Mouse (Mus musculus): ENCODE measurements around the gene Stard9. TPM values are rescaled to one million over a fixed set of nuclear protein-coding genes. Genes with fewer than 3 reads are reported as not detected.
A peak's percentile ranks its signal among the peaks of the same experiment; 100 is the strongest.

The Stard9 gene
- polyA plus RNA-seq, 1 experiment from 2014 or later: 6.4 TPM

DNA sequence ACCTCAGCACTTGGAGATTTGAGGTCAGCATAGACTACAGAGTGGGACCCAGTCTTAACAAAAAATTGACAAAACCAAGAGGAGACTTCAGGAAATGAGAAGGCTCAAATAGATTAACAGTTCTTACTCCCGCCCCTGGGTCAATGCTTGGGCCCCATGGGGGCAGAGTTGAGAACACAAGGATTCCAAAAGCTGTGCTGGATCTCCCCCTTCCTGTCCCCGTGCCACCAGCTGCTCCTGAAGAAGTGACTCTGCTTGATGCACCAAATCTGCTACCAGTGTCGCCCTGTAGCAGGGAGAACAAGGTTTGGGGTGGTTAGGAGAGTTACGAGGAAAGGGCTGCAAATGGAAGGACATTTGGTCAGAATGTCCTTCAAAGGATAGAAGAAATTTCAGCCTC lies 94.7 kb downstream of the Stard9 start:
- DNase-seq (ENCODE audit: low spot score) (no peak), ATAC-seq (ENCODE audit: low FRiP score) (no peak)
- 0 out of 2 replicates have a peak, but pooled peaks cover 14% of the 10 kb centered on the region for H3K36me3 ChIP-seq (ENCODE audit: control insufficient read depth, insufficient read depth, low read length)
- H3K9me3 ChIP-seq (ENCODE audit: control insufficient read depth, low read length): no peaks in the 10 kb centered on the region
- no peak overlapping the region for H3K4me3 ChIP-seq (ENCODE audit: low read depth, low read length)
- no peak overlapping the region for H3K27ac ChIP-seq (ENCODE audit: low read depth, low read length)
- H3K9ac ChIP-seq (ENCODE audit: low read depth, low read length): no peak overlapping the region
- H3K4me1 ChIP-seq (replicated peaks; ENCODE audit: control insufficient read depth, insufficient read depth, low read length): 0 out of 2 replicates have a peak, but pooled peaks cover under 1% of the 10 kb centered on the region
- H3K27me3 ChIP-seq (ENCODE audit: control insufficient read depth, insufficient read depth, low read length): no peaks in the 10 kb centered on the region
- 81% methylated on average over 4 of the region's 4 CpGs for WGBS
- H3K4me2 ChIP-seq (replicated peaks; ENCODE audit: low read depth, low read length): no peak overlapping the region

DNA sequence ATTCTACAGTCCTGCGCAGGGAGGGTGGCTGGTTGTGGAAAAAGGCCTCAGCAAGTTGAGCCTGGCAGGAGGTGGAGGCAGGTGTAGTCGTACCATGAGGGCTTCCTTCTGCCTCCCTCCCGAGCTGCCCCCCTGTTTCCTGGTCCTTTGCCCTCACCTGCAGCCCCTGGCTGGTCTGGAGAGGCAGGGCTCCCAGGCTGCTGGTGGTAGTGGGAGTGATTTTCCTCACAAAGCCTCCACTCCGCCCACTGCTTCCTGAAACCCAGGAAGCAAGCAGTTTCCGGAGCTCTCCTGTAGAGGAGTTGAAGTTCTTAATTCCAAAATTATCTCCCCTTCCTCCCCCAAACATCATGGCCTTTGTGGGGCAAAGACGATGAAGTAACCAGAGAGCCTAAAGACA lies 95.3 kb downstream of the Stard9 start:
- Histone ChIP-seq H3K4me3 (ENCODE audit: low read depth, low read length) (no peak overlapping the region), H3K27me3 (ENCODE audit: control insufficient read depth, insufficient read depth, low read length) (no peaks in the 10 kb centered on the region), H3K36me3 (ENCODE audit: control insufficient read depth, insufficient read depth, low read length) (0 out of 2 replicates have a peak, but pooled peaks cover 14% of the 10 kb centered on the region), H3K27ac (ENCODE audit: low read depth, low read length) (no peak overlapping the region), H3K4me2 (replicated peaks; ENCODE audit: low read depth, low read length) (no peak overlapping the region), H3K9me3 (ENCODE audit: control insufficient read depth, low read length) (no peaks in the 10 kb centered on the region), H3K4me1 (replicated peaks; ENCODE audit: control insufficient read depth, insufficient read depth, low read length) (0 out of 2 replicates have a peak, but pooled peaks cover 2% of the 10 kb centered on the region), H3K9ac (ENCODE audit: low read depth, low read length) (no peak overlapping the region)
- ATAC-seq (ENCODE audit: low FRiP score): no peak
- DNase-seq (ENCODE audit: low spot score): no peak
- WGBS: 87% methylated on average over 6 of the region's 6 CpGs

DNA sequence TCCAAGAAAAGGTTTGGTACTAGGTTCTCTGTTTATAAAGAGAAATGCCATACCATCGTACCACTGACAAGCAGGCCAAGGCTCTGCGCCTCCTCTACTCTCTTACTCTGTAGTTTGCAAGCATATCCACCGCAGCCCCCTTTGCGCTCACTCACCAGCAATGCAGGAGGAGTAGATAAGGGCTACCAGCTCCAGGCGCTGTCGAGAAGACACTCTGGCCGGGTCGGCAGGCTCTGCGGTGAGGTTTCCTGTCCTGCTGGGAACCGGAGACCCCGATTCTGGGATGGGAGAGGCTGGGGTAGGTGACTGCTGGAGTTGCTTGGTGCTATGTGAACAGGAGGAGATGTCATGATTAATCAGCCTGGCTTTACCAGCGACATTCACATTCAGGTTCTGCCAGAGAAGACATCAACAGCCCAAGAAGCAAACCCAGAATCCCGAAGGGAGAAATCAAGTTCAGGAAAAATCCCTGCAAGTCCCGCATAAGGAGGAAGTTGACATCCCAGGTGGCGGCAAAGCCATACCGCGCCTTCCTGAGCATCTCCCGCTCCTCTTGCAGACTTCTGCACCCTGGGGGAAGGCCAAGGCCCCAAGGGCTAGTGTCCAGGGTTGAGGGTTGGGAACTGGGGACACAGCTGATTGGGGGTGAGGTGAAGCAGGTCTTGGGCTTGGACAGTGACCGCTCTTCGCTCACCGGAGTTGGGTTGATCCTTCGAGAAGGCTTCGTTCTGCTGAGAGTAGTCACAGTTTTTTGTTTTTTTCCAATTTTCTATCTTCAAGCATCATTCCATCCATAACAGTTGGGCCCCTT lies 101.1 kb downstream of the Stard9 start:
- Histone ChIP-seq H3K4me2 (replicated peaks; ENCODE audit: low read depth, low read length) (peak overlapping the region; percentile 94), H3K4me1 (replicated peaks; ENCODE audit: control insufficient read depth, insufficient read depth, low read length) (peaks cover 4% of the 10 kb centered on the region; the same call in 1 of the 2 replicates), H3K9me3 (ENCODE audit: control insufficient read depth, low read length) (no peaks in the 10 kb centered on the region), H3K27me3 (ENCODE audit: control insufficient read depth, insufficient read depth, low read length) (no peaks in the 10 kb centered on the region), H3K27ac (ENCODE audit: low read depth, low read length) (no peak overlapping the region), H3K9ac (ENCODE audit: low read depth, low read length) (peak overlapping the region; percentile 91), H3K36me3 (ENCODE audit: control insufficient read depth, insufficient read depth, low read length) (0 out of 2 replicates have a peak, but pooled peaks cover under 1% of the 10 kb centered on the region), H3K4me3 (ENCODE audit: low read depth, low read length) (peak overlapping the region; percentile 96)
- WGBS: 10% methylated on average over 23 of the region's 23 CpGs
- ATAC-seq (ENCODE audit: low FRiP score) (no peak), DNase-seq (ENCODE audit: low spot score) (peak; percentile 27)

DNA sequence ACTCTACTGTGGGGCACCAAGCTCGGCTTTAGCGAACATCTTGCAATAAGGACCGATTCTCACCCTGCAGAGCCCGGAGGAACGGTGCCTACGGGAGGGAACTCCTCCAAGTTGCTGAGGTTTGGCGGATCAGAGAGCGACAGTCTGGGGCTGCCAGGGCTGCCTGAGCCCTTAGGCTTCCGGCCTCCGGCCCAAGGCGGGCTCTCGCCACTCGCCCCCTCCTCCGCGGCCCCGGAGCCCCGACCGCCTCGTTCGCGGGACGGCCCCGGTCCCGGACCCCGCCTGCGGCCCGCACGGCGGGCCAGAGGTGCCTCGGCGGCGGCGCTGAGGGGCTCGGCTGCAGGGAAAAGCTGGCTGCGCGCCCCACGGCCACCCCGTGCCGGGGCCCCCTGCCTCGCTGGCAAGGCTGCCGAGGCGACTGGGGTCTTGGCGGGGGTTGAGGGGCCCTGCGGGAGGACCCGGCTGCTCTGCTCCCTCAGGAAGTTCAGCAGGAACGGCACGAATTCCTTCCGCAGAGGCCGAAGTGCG lies 101.8 kb downstream of the Stard9 start:
- Histone ChIP-seq H3K4me3 (ENCODE audit: low read depth, low read length) (peak overlapping the region; percentile 96), H3K9ac (ENCODE audit: low read depth, low read length) (peak overlapping the region; percentile 91), H3K27me3 (ENCODE audit: control insufficient read depth, insufficient read depth, low read length) (no peaks in the 10 kb centered on the region), H3K4me1 (replicated peaks; ENCODE audit: control insufficient read depth, insufficient read depth, low read length) (peaks cover 4% of the 10 kb centered on the region; the same call in 1 of the 2 replicates), H3K36me3 (ENCODE audit: control insufficient read depth, insufficient read depth, low read length) (no peaks in the 10 kb centered on the region), H3K9me3 (ENCODE audit: control insufficient read depth, low read length) (no peaks in the 10 kb centered on the region), H3K4me2 (replicated peaks; ENCODE audit: low read depth, low read length) (peak overlapping the region; percentile 94), H3K27ac (ENCODE audit: low read depth, low read length) (peak overlapping the region; percentile 92)
- DNase-seq (ENCODE audit: low spot score): peak; percentile 47
- WGBS: 0% methylated on average over 41 of the region's 50 CpGs
- ATAC-seq (ENCODE audit: low FRiP score): peak; percentile 46

DNA sequence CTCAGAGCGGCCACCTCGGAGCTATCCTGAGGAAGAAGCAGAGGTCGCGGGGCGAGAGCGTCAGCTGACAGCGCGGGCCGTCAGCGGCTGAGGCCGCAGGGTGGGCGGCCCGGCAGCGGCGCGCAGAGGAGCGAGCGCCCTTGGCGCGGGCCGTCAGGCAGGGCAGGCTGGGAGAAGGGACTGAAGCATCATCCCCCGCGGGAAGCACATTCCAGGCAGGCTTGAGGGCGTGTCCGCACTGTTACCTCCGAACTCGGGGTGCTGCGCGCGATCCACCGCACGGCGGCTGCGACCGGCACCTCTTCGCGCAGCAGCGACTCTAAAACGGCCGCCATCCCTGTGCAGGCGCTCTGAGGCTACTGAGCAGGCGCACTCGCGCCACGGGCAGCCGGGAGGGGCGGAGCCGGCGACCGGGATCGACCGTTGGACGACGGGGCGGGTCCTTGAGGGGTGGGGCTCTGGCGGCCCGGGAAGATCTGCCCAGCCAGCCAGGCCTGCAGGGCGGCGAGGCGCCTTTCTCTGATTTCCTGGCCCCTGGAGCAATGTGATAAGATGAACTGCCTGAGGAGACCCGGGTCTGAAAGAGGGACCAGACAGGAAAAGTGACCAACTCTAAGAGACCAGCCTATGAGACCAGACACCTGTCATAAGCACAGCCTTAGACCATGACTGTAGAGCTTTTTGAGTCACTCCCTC lies 102.4 kb downstream of the Stard9 start:
- Histone ChIP-seq H3K9me3 (ENCODE audit: control insufficient read depth, low read length) (no peaks in the 10 kb centered on the region), H3K4me2 (replicated peaks; ENCODE audit: low read depth, low read length) (peak overlapping the region; percentile 94), H3K4me3 (ENCODE audit: low read depth, low read length) (peak overlapping the region; percentile 96), H3K27ac (ENCODE audit: low read depth, low read length) (peak overlapping the region; percentile 92), H3K4me1 (replicated peaks; ENCODE audit: control insufficient read depth, insufficient read depth, low read length) (peaks cover 4% of the 10 kb centered on the region; the same call in 1 of the 2 replicates), H3K27me3 (ENCODE audit: control insufficient read depth, insufficient read depth, low read length) (no peaks in the 10 kb centered on the region), H3K9ac (ENCODE audit: low read depth, low read length) (peak overlapping the region; percentile 91), H3K36me3 (ENCODE audit: control insufficient read depth, insufficient read depth, low read length) (no peaks in the 10 kb centered on the region)
- under 1% methylated on average over 56 of the region's 61 CpGs for WGBS
- ATAC-seq (ENCODE audit: low FRiP score): peak; percentile 98
- DNase-seq (ENCODE audit: low spot score): peak; percentile 95

DNA sequence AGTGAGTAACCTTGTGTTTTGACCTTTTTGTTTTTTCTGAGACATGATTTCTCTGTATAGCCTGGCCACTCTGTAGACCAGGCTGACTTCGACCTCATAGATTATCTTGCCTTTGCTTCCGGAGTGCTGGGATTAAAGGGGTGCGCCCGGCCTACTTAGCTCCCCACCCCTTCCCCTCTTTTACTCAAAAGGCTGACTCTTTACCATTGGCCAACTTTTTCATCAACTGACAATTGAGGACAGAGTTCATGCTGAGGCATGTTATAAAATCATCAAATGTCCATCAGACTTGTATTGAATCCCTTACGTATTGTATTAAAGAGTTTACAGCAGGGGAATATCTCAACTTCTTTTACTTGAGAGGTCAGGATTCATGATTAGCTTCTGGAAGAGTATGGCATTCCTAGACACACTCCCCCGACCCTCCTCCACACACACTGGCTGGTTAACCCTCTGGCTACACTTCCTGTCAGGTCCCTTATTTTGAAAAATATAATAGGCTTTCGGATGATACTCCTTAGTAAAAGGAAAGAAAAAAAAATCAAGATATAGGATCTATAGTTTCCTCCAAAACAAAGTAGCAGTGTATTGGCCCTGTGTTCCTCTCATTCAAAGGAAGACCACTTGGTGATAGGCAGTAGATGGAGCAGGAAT lies 103.1 kb downstream of the Stard9 start:
- H3K9ac ChIP-seq (ENCODE audit: low read depth, low read length): peak overlapping the region; percentile 53
- H3K36me3 ChIP-seq (ENCODE audit: control insufficient read depth, insufficient read depth, low read length): no peaks in the 10 kb centered on the region
- H3K27me3 ChIP-seq (ENCODE audit: control insufficient read depth, insufficient read depth, low read length): no peaks in the 10 kb centered on the region
- peak overlapping the region; percentile 94 for H3K4me2 ChIP-seq (replicated peaks; ENCODE audit: low read depth, low read length)
- H3K27ac ChIP-seq (ENCODE audit: low read depth, low read length): peak overlapping the region; percentile 92
- peak overlapping the region; percentile 96 for H3K4me3 ChIP-seq (ENCODE audit: low read depth, low read length)
- no peaks in the 10 kb centered on the region for H3K9me3 ChIP-seq (ENCODE audit: control insufficient read depth, low read length)
- peak; percentile 41; the same call in 1 of the 2 replicates for ATAC-seq (ENCODE audit: low FRiP score)
- H3K4me1 ChIP-seq (replicated peaks; ENCODE audit: control insufficient read depth, insufficient read depth, low read length): peaks cover 4% of the 10 kb centered on the region; the same call in 1 of the 2 replicates
- DNase-seq (ENCODE audit: low spot score): no peak
- 45% methylated on average over 7 of the region's 7 CpGs for WGBS

DNA sequence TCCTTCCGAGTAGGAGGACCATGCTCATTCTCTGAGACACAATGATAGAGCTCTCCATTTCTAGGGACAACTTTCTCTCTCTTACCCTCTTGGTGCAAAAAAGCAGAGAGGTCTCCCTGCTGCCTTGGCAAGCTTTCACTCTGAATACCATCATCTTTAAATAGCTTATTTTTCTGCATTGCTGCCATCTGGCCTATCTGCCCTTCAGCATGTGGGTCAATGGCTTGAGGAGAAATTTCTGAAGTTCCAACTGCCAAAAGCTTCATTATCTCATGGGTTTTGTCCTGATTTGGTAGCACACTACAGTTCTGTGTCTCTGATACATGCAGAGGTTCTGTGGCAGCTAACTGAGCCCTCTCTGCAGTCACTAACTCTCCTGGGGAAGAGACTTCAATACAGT lies 116.6 kb downstream of the Stard9 start:
- H3K36me3 ChIP-seq (ENCODE audit: control insufficient read depth, insufficient read depth, low read length): peaks cover 4% of the 10 kb centered on the region; the same call in 1 of the 2 replicates
- H3K27ac ChIP-seq (ENCODE audit: low read depth, low read length): no peak overlapping the region
- H3K4me2 ChIP-seq (replicated peaks; ENCODE audit: low read depth, low read length): no peak overlapping the region
- DNase-seq (ENCODE audit: low spot score) (no peak), ATAC-seq (ENCODE audit: low FRiP score) (no peak)
- 94% methylated on average over 1 of the region's 1 CpGs for WGBS
- H3K9ac ChIP-seq (ENCODE audit: low read depth, low read length): no peak overlapping the region
- no peak overlapping the region for H3K4me3 ChIP-seq (ENCODE audit: low read depth, low read length)
- H3K27me3 ChIP-seq (ENCODE audit: control insufficient read depth, insufficient read depth, low read length): no peaks in the 10 kb centered on the region
- H3K4me1 ChIP-seq (replicated peaks; ENCODE audit: control insufficient read depth, insufficient read depth, low read length): no peaks in the 10 kb centered on the region
- H3K9me3 ChIP-seq (ENCODE audit: control insufficient read depth, low read length): no peaks in the 10 kb centered on the region

DNA sequence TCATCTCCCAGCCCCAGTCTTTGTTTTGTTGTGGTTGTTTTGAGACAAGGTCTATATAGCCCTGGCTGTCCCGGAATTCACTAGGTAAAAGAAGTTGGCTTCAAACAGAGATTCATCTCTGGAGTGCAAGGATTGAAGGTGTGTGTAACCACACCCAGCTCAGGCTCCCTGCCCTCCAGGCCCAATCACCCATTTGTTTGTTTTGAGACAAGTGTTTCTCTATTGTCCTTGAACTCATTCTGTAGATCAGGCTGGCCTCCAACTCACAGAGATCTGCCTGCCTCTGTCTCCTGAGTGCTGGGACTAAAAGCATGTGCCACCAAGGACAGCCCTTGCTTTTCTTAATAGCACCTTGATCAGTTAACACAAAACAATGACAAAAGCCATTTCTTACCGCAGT lies 119.1 kb downstream of the Stard9 start:
- no peaks in the 10 kb centered on the region for H3K9me3 ChIP-seq (ENCODE audit: control insufficient read depth, low read length)
- no peak overlapping the region for H3K4me3 ChIP-seq (ENCODE audit: low read depth, low read length)
- ATAC-seq (ENCODE audit: low FRiP score): no peak
- H3K27me3 ChIP-seq (ENCODE audit: control insufficient read depth, insufficient read depth, low read length): no peaks in the 10 kb centered on the region
- no peak for DNase-seq (ENCODE audit: low spot score)
- no peaks in the 10 kb centered on the region for H3K4me1 ChIP-seq (replicated peaks; ENCODE audit: control insufficient read depth, insufficient read depth, low read length)
- H3K36me3 ChIP-seq (ENCODE audit: control insufficient read depth, insufficient read depth, low read length): peaks cover 4% of the 10 kb centered on the region; the same call in 1 of the 2 replicates
- H3K4me2 ChIP-seq (replicated peaks; ENCODE audit: low read depth, low read length): no peak overlapping the region
- no peak overlapping the region for H3K27ac ChIP-seq (ENCODE audit: low read depth, low read length)
- 90% methylated on average over 2 of the region's 2 CpGs for WGBS
- H3K9ac ChIP-seq (ENCODE audit: low read depth, low read length): no peak overlapping the region
